Mouse (Mus musculus) natural killer cell, adult 2 months (primary cell): ENCODE data around the gene Dnajb2.
"Not testable (repeated sequence)": the region's sequence is repeated elsewhere in the genome, so short reads cannot be mapped to it uniquely, and the experiment has no call there.

Experiments used
- DNase-seq, 2 experiments: peaks; one replicate each; pipeline ENCODE4 v3.0.0; 2022; ENCODE audit warnings: low spot score in 2 of 2

The Dnajb2 gene

DNA sequence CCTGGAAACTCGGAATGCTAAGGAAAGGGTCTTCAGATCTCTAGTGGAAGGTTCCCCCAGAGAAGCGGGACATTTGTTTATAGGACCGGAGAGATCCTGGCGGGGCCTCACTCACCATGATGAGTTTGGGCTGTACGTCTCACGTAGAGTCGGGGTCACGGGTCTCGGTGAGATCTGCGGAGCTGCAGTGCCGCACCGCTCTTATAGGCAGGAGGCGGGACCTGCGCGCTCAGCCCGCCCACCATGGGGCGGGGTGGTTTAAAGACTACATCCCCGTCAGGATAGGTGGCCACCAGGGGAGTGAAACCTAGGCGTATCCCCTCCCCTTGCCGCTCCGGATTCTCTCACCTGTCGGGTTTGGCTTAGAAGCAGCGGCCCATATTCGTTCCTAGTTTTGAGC, 17.1 kb upstream of the Dnajb2 start:
- DNase-seq: peak; percentile 92 to 96

DNA sequence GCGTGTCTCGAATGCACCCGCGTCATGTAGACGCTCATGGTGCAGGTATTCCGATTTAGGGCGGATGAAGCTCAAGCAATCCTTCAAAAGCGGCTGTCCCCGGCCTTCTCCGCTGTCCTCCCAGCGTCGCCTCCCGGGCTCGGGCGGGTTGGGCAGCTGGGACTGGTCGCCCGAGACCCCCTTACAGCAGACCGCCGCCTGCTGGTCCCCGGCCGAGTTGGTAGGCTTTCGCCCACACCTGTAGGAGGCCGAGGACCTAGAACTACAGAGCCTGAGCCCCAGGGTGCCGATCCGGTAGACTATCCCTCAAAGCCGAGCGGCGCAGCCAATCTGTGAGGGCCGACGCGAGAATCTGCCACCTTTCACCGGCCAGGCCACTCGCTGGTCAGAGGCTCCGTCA, 16.7 kb upstream of the Dnajb2 start, which contains the start of gene Tuba4a:
TSS of gene Tuba4a (minus strand) at position 335 of the 400 bp plus-strand sequence.
- DNase-seq: no peak

DNA sequence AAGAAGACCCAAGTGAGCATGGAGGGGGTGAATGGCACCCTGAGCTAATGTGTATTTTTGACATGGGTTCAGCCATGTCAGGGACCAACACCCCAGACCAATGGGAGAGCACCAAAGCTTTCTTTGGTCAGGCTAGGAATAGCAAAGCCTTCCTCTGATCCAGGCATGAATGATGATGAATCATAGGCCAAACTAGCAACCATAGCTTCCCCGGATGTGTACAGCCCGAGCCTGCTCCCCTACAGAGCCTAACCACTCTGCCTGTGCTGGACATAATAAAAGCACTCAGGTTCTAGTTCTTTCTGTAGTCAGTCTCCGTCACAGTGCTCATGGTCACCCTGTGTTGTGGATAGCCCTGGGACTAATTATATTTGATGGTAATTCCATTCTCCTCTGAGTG, 14.7 kb upstream of the Dnajb2 start:
- no peak for DNase-seq

DNA sequence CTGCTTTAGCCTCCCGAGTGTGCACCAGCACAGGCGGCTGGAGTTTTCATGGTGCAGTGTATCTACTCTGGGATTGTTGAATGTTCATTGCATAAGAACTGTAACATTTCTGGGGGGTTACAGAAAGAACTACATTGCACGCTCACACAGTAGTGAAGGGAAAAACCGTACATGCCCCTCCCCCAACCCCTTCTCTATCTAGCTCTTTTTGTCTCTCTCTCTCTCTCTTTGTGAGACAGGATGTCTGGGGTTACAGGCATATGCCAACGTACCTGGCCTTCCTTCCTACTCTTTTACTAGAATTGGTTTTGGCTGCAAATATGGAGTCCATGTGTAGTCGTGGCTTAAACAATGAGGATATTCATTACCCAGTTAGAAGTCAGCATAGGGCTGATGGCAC, 13.3 kb upstream of the Dnajb2 start:
- DNase-seq: no peak

DNA sequence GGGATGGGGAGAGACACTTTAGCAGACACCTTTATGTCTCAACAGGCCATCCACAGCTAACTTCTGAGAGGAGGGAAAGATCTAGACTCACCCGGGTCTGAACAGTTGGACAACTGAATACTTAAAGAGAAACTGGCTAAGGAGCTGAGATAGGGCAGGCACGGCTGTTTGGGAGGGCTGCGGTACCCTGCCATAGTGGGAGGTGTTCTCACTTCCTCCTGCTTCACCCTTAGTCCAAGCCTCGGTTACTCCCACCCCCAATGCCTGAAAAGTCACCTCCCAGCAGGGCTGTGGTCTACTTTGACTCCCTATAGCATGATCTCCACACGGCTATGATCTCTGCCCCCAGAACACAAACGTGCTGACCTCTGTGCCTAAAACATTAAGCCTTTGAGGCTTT, 12.7 kb upstream of the Dnajb2 start:
- no peak for DNase-seq

DNA sequence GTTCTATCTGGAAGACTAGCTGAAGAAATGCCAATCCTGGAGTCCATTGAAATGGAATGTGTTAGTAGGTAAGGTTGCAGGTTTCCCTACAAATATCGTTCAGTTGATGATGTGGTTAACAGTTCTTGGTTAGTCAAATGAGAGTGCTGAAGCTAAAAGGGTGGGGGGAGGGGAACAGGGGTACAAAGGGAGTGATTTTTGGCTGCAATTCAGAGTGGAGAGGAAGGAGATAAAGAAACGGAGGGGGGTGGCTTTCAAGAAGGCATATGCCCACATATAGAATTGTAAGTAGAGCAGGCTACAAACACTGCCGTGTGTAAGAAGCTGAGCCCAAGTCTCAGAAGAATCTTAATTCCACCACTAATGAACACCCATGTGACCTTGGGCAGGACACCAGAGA, 10.7 kb upstream of the Dnajb2 start:
- DNase-seq: no peak

DNA sequence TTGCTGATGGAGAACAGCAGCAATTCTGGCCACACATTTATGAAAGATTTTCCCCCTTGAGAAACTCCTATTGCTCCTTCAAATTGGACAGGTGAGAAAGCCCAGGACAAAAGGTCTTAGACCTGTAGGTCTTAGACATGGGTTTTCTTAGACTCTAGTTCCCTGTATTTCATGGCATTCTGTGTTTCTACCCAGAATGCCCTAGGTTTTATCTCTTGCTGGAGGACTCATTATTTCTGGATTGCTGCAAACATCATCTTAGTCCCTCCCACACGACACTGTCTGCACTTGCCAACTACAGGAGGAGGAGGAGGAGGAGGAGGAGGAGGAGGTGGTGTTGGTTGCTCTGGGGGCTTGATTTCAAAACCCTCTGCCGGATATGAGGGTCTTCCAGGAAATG, 10.1 kb upstream of the Dnajb2 start:
- no peak for DNase-seq

DNA sequence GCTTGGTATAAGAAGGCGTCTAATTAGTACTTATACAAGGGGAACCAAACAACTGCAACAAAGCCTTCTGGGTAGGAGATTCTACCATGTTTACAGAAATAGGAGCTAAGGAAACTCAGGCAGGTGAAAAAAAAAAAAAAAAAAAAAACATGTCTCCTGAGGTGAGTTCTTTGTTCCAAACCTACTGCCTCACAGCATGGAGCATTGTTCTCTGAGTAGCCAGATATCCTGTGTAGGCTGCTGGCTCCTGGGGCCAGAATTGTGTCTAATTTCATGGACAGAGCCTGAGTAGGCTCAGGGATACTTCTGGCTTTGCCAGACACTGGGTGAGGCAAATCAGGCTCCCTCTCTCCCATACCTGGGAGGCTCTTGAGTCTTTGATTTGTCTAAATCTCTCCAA, 8.6 kb upstream of the Dnajb2 start:
- no peak for DNase-seq

DNA sequence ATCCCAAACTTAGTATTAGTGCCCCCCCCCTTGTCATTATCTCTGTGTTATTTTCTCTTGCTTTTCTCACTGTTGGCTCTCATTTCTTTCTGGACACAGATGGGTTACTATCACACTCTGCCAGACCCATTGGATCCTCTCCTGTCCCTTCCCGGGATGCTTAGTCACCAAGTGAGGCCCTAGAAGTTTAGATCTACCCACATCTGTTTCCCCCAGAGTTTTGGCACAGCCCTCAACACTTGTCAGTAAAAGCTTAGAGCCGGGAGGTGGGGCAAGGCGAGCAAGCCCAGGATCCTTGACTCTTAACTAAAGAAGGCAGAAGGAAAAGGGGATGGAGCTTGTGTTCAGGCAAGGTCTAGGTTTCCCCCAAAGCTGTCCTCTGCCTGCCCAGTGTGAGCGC, 7.0 kb upstream of the Dnajb2 start:
- DNase-seq: no peak

DNA sequence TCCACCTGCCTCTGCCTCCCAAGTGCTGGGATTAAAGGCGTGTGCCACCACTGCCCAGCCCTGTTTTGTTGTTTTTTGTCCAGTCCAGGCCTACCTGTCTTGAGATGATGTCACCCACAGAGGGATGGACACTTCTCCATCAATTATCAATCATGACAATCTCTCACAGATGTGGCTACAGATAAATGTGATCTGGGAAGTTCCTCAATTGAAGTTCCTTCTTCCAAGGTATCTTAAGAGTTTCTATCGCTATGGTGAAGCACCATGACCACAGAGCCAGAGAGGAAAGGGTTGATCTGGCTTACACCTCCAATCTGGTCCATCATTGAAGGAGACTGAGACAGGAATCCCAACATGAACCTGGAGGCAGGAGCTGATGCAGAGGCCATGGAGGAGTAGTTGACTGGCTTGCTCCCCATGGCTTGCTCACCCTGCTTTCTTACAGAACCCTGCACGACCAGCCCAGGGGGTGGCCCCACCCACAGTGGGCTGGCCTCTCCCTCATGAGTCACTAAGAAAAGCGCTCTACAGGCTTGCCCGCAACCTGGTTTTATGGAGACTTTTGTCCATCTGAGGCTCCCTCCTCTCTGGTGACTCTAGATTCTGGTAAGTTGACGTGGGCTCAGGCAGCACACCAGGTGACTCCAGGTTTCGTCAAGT, 5.7 kb upstream of the Dnajb2 start:
- DNase-seq: no peak

DNA sequence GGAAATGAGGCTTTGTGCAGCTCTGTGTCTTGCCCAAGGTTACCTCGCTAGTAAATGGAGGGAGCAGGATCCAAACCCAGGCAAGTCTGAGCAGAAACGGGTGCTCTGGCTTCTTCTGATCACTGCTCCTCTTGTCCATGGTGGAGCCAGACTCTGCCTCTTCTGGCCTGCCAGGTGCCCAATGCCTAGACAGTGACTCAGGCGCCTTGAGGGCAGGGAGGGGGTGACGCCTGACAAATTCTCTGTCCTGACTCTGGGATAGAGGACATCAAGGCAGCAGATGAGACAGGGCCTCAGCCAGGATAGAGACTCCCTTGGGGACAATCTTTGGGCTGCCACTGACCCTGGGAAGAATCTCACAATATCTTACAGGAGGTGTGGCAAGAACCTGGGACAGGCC, 5.0 kb upstream of the Dnajb2 start:
- no peak for DNase-seq

DNA sequence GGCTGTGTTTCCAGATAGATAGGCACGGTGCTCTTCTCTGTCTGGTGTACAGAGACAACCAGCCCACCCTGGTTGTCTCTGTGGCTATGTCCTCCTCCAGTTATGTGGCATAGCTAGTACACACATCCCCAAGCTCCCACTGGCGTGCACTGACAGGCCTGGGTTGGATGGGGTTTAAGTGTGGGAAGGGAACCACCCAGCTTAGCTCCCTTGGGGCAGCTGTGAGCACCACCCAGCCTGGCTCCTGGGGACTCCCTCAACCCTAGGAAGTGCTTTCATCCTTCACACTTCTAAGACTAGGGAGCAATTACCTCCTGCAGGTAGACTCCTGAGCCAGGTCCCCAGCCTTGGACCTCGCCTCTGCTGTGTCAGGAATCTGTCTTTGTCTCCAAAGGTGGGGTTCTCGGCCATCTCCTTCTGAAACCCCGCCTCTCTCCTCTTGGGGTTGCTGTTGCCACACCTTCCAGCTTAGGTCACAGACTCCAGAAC, 4.5 kb upstream of the Dnajb2 start, which contains the start of gene A630095N17Rik:
TSS of gene A630095N17Rik (minus strand) at position 439 of the 489 bp plus-strand sequence.
- no peak for DNase-seq

DNA sequence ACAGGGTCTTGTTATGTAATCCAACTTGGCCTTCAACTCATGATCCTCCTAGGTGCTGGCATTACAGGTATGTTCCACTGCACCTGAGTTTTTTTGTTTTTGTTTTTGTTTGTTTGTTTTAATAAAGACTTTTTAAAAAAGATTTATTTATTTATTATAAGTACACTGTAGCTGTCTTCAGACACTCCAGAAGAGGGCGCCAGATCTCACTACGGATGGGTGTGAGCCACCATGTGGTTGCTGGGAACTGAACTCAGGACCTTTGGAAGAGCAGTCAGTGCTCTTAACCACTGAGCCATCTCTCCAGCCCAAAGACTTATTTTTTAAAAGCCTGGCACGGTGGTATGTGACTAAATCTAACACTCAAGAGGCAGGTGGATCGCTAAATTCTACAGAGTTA, 3.7 kb upstream of the Dnajb2 start:
- DNase-seq: not testable (repeated sequence)

DNA sequence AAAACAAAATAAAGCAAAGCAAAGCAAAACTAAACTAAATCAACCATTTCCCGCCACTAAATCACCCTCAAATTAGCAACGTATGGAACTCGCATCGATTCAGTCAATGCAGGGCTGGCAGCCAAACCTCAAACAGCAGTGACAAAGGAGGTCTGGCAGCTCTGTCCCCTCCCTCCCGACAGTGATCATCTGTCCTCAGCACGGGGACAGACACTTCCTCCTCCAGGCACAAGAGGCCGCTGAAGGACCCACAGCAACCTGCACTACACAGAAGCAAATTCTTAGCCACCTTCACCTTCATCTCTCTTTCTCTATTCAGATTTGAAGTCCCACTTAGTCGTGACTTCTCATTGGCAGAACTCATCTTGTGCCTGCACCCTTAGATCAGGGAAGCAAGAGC, 1.6 kb upstream of the Dnajb2 start:
- peak; percentile 75 to 79 for DNase-seq

DNA sequence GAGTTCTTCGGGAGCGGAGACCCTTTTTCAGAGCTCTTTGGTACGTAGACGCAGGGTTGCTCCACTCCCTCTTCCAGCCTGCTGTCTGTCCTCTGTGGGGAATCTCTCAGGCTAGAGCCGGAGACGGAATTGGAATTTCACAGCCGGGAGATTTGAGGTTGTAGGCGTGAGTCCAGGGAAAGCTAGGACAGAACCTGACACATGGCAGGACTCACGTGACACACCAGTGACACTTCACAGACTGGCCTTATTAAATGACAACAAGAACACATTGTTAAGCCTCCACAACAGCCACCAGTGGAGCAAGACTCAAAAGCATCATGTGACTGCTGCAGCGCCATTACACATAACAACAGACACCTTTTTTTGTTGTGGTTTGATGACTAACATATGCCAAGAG, 3.4 kb downstream of the Dnajb2 start:
- no peak for DNase-seq

DNA sequence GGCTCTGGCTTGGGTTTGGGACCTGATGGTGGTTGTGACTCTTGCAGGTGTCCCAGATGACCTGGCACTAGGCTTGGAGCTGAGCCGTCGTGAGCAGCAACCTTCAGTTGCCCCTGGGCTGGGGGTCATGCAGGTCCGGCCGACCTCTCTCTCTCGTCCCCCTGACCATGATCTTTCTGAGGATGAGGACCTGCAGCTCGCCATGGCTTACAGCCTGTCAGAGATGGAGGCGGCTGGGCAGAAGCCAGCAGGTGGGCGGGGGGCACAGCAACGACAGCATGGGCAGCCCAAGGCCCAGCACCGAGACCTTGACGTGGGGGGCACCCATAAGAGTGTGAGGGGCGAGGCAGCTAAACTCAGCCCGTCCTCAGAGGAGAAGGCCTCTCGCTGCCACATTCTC, 7.2 kb downstream of the Dnajb2 start:
- no peak for DNase-seq

DNA sequence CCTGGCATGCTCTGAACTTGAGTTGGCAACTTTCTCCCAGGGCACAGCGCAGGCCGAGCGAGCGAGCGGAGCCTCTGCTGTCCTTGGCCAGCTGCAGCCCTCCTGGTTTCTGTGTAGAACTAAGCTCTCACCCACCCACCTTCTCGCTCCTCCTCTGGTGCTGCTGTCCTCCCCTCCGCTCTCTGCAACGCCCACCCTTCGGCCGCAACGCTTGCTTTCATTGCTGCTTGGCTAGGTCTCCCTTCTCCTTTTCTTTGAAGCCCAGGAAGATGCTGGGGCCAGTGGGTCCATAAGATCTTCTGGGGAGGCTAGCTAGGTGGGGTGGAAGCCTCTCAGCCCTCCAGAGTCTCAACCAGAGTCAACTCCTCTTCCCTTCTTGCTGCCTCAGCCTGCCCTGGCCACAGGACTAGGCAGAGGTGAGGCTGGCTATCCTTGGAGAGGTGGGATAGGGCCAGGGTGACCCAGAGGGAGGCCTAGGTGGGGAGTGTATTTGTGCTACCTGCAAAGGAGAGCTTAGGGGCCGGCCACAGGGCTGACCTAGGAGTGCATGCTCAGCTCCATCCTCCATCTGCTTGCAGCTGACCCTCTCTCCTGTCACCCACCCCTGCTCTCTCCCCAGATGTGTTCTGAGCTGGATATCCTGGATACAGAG, 8.1 kb downstream of the Dnajb2 start:
- DNase-seq: no peak

DNA sequence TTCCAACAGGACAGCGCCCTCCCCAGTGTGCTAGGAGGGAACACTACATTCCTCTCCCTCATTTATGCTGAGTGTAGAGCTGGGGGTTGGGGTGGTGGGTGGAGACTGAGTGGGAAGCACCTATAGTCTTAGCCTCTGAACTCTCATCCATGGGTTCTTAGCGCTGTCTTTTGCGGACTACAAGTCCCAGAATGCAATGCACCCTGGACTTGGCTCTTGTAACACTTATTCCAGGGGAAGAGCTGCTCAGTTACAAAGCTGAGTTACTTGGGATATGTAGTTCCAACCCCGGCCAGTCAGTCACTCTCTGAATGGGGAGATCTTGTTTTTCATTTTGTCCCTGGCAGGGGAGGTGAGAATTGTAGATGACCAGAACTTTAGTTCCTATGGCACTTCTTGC, 8.6 kb downstream of the Dnajb2 start:
- DNase-seq: no peak

DNA sequence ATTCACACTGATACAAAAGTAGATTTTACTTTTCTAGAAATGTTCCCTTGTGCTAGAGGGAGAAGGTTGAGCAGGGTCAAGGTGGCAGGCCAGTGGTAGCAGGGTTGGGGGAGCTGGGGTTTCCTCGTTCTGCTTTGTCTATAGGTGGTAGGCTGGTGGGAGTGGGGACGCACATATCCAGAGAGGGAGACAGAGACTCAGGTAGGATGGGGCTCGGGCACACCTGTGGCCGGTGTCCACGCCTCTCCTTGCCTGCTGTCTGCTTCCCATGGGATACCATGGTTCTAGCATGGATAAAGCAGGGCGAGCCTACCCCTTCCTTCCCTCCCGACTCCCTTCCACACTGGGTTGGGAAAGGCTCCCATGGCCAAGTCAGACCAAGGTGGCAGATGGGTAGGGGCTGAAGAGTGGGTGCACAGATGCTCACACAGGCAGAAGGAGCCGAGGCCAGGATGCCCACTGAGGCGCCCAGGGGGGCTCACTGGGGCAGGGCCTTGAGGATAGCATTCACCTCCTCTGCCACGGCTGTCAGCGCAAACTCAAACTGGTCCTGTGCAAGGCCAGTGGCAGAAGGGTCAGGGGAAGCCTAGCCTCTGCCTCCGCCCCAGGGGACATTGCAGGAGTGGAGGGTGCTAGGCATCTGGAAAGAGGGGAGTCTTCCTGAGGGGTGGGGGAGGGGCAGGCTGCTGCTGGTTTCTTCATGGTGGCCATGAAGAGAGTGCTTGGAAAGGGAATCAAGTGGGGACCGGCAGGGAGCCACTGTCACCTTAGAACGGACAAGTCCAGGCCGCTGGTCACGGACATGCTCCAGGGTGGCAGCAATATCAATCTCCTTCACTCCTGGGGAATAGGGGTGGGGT, 11.1 kb downstream of the Dnajb2 start:
- no peak for DNase-seq

DNA sequence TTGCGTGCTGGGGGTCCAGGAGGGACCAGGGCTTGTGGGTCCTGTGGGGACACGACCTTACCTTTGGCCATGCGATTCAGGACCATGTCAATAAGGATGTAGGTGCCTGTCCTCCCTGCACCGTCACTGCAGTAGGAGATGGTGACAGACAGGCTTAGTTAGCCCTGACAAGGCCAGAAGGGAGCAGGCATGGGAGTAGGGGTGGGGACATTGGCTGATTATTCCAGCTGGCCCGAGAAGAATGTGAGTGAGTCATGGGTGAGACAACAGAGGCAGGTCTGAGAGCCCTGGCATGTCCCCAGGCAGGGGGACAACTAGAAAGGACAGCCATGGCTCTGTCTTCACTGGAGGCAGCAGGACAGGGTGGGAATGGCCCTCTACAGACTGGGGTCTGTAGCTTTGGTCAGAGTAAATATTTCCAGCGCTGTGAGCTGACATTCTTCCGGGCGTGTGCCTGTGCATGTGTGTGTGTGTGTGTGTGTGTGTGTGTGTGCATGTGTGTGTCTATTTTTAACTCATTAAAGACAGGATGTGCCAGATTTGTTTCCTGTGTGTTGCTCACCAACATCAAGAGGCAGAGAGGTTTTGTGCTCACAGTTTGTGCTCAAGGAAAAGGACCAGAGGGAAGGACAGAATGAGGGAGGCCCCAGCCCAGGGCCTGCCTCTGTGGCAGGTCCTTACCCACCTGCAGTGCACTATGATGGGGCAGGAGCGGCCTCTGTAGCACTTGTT, 12.0 kb downstream of the Dnajb2 start:
- no peak for DNase-seq

DNA sequence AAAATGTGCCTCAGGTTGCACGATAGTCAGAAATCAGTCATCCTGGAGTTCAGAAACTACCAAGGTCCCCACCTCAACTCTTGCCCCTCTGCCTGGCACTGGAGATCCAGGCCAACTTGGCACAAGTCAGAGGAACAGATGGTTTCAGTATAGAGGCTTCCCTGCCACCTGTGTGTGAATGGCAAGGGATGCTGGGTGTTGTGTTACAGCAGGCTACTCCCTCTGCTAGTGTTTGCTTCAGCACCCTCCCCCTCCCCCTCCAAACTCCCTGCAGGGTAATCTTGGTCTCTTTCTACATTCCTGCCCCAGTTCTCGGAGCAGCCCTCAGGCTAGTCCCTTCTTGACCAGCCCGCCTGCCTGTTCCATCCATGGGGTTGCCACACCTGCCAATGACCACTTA, 14.3 kb downstream of the Dnajb2 start:
- no peak for DNase-seq
